Mouse (Mus musculus) skeletal muscle tissue, adult 2 months (tissue): ENCODE results near the gene Prss8.
A peak's percentile ranks its signal among the peaks of the same experiment; 100 is the strongest.

Experiments
- DNase-seq: peaks from one replicate; pipeline ENCODE4 v3.0.0-alpha.2; 2012; ENCODE audit warnings: low read depth, low spot score

Prss8 gene

GRCm38 (mm10) chr7:127928596-127928995 lies 1.3 kb downstream of the Prss8 start:
- no peak for DNase-seq

- DNase-seq = no peak
Measured at GRCm38 (mm10) chr7:127927726-127928125, 2.2 kb downstream of the Prss8 start.

GRCm38 (mm10) chr7:127926846-127927245 lies 3.1 kb downstream of the Prss8 start:
- DNase-seq = no peak

GRCm38 (mm10) chr7:127926066-127926465 lies 3.8 kb downstream of the Prss8 start:
- no peak for DNase-seq

- no peak for DNase-seq
Measured at GRCm38 (mm10) chr7:127925252-127925651, 4.7 kb downstream of the Prss8 start.

GRCm38 (mm10) chr7:127923714-127924113 lies 6.2 kb downstream of the Prss8 start:
- no peak for DNase-seq

- DNase-seq = no peak
Measured at GRCm38 (mm10) chr7:127922451-127923275, 7.2 kb downstream of the Prss8 start.

GRCm38 (mm10) chr7:127921516-127921915 lies 8.4 kb downstream of the Prss8 start:
- no peak for DNase-seq

- DNase-seq = no peak
Measured at GRCm38 (mm10) chr7:127919290-127919689, 10.6 kb downstream of the Prss8 start.

GRCm38 (mm10) chr7:127918203-127918602 lies 11.7 kb downstream of the Prss8 start:
- no peak for DNase-seq

GRCm38 (mm10) chr7:127915293-127915692 lies 14.6 kb downstream of the Prss8 start:
- DNase-seq = no peak

- no peak for DNase-seq
Measured at GRCm38 (mm10) chr7:127912938-127913337, 17.0 kb downstream of the Prss8 start.

- DNase-seq = peak; percentile 91
Measured at GRCm38 (mm10) chr7:127912190-127912871, 17.6 kb downstream of the Prss8 start, which contains the start of gene Kat8. Gene Kat8 (plus strand): TSS chr7:127912516.

- DNase-seq = peak; percentile 83
Measured at GRCm38 (mm10) chr7:127908656-127909055, 21.2 kb downstream of the Prss8 start.

GRCm38 (mm10) chr7:127907939-127908338 lies 22.0 kb downstream of the Prss8 start:
- no peak for DNase-seq

- peak; percentile 65 for DNase-seq
Measured at GRCm38 (mm10) chr7:127903971-127904796, 25.7 kb downstream of the Prss8 start, which contains the start of gene Bckdk. Gene Bckdk (plus strand): TSS chr7:127904082.

GRCm38 (mm10) chr7:127901772-127902171 lies 28.1 kb downstream of the Prss8 start:
- no peak for DNase-seq

- no peak for DNase-seq
Measured at GRCm38 (mm10) chr7:127899997-127900396, 29.9 kb downstream of the Prss8 start.

- DNase-seq = no peak
Measured at GRCm38 (mm10) chr7:127898179-127898956, 31.5 kb downstream of the Prss8 start.

- DNase-seq = no peak
Measured at GRCm38 (mm10) chr7:127897542-127897941, 32.4 kb downstream of the Prss8 start.

GRCm38 (mm10) chr7:127896384-127896783 lies 33.5 kb downstream of the Prss8 start:
- no peak for DNase-seq
